Mouse (Mus musculus): ENCODE data around the gene Nav2. TPM values are rescaled to one million over a fixed set of nuclear protein-coding genes. Genes with fewer than 3 reads are reported as not detected.
A peak's percentile ranks its signal among the peaks of the same experiment; 100 is the strongest.

The Nav2 gene
- total and polyA plus RNA-seq, 3 experiments, result 20.4 to 49.9 (median 34.4) TPM

GRCm38 (mm10) chr7:49402526-49402925 is 494.0 kb downstream of the Nav2 start:
- intact Hi-C loops (cut with DNase I), result no loop called here
- Histone ChIP-seq H3K27ac (no peak overlapping the region), H3K4me1 (ENCODE audit: control insufficient read depth, insufficient read depth, low read length) (peaks cover 4% of the 10 kb centered on the region), H3K36me3 (ENCODE audit: control insufficient read depth, insufficient read depth, low read length) (no peaks in the 10 kb centered on the region), H3K9ac (ENCODE audit: low read depth, low read length) (no peak overlapping the region), H3K27me3 (ENCODE audit: control insufficient read depth, insufficient read depth, low read length) (no peaks in the 10 kb centered on the region), H3K4me3 (no peak overlapping the region), H3K79me2 (replicated peaks; ENCODE audit: control insufficient read depth, insufficient read depth, low read length) (no peaks in the 10 kb centered on the region)
- peak in 1 of 2 experiments; percentile 23 for DNase-seq
- WGBS, result 67% methylated on average over 5 of the region's 5 CpGs
- TF ChIP-seq POLR2A (IDR thresholded peaks at IDR 0.05; ENCODE audit: insufficient read depth, low read depth, low read length) (no peak), EP300 (IDR thresholded peaks at IDR 0.05; ENCODE audit: insufficient read depth, low read depth, low read length) (no peak), CTCF (IDR thresholded peaks at IDR 0.05) (no peak)

GRCm38 (mm10) chr7:49407688-49408087 is 499.2 kb downstream of the Nav2 start:
- DNase-seq, result no peak
- WGBS, result 86% methylated on average over 9 of the region's 9 CpGs
- intact Hi-C loops (cut with DNase I), result no loop called here
- TF ChIP-seq POLR2A (IDR thresholded peaks at IDR 0.05; ENCODE audit: insufficient read depth, low read depth, low read length) (no peak), EP300 (IDR thresholded peaks at IDR 0.05; ENCODE audit: insufficient read depth, low read depth, low read length) (no peak), CTCF (IDR thresholded peaks at IDR 0.05) (no peak)
- no peak overlapping the region for H3K27ac ChIP-seq
- no peaks in the 10 kb centered on the region for H3K36me3 ChIP-seq (ENCODE audit: control insufficient read depth, insufficient read depth, low read length)
- H3K4me3 ChIP-seq, result no peak overlapping the region
- H3K27me3 ChIP-seq (ENCODE audit: control insufficient read depth, insufficient read depth, low read length), result no peaks in the 10 kb centered on the region
- no peak overlapping the region for H3K9ac ChIP-seq (ENCODE audit: low read depth, low read length)
- no peaks in the 10 kb centered on the region for H3K79me2 ChIP-seq (replicated peaks; ENCODE audit: control insufficient read depth, insufficient read depth, low read length)
- no peaks in the 10 kb centered on the region for H3K4me1 ChIP-seq (ENCODE audit: control insufficient read depth, insufficient read depth, low read length)

- 94% methylated on average over 7 of the region's 7 CpGs for WGBS
- DNase-seq, result no peak
- H3K9ac ChIP-seq (ENCODE audit: low read depth, low read length), result no peak overlapping the region
- H3K27me3 ChIP-seq (ENCODE audit: control insufficient read depth, insufficient read depth, low read length), result no peaks in the 10 kb centered on the region
- no peak overlapping the region for H3K4me3 ChIP-seq
- H3K27ac ChIP-seq, result no peak overlapping the region
- no peaks in the 10 kb centered on the region for H3K36me3 ChIP-seq (ENCODE audit: control insufficient read depth, insufficient read depth, low read length)
- intact Hi-C loops (cut with DNase I), result no loop called here
- H3K79me2 ChIP-seq (replicated peaks; ENCODE audit: control insufficient read depth, insufficient read depth, low read length), result no peaks in the 10 kb centered on the region
- no peaks in the 10 kb centered on the region for H3K4me1 ChIP-seq (ENCODE audit: control insufficient read depth, insufficient read depth, low read length)
- no peak for TF ChIP-seq CTCF (IDR thresholded peaks at IDR 0.05)
- no peak for TF ChIP-seq EP300 (IDR thresholded peaks at IDR 0.05; ENCODE audit: insufficient read depth, low read depth, low read length)
- TF ChIP-seq POLR2A (IDR thresholded peaks at IDR 0.05; ENCODE audit: insufficient read depth, low read depth, low read length), result no peak
Measured at GRCm38 (mm10) chr7:49408625-49409024, 500.1 kb downstream of the Nav2 start.

- Histone ChIP-seq H3K27ac (no peak overlapping the region), H3K4me1 (ENCODE audit: control insufficient read depth, insufficient read depth, low read length) (no peaks in the 10 kb centered on the region), H3K4me3 (no peak overlapping the region), H3K27me3 (ENCODE audit: control insufficient read depth, insufficient read depth, low read length) (no peaks in the 10 kb centered on the region), H3K9ac (ENCODE audit: low read depth, low read length) (no peak overlapping the region), H3K36me3 (ENCODE audit: control insufficient read depth, insufficient read depth, low read length) (no peaks in the 10 kb centered on the region), H3K79me2 (replicated peaks; ENCODE audit: control insufficient read depth, insufficient read depth, low read length) (no peaks in the 10 kb centered on the region)
- 97% methylated on average over 3 of the region's 3 CpGs for WGBS
- intact Hi-C loops (cut with DNase I), result no loop called here
- no peak for TF ChIP-seq CTCF (IDR thresholded peaks at IDR 0.05)
- TF ChIP-seq EP300 (IDR thresholded peaks at IDR 0.05; ENCODE audit: insufficient read depth, low read depth, low read length), result no peak
- no peak for TF ChIP-seq POLR2A (IDR thresholded peaks at IDR 0.05; ENCODE audit: insufficient read depth, low read depth, low read length)
- no peak for DNase-seq
Measured at GRCm38 (mm10) chr7:49409265-49409664, 500.7 kb downstream of the Nav2 start.

GRCm38 (mm10) chr7:49410188-49410587 is 501.7 kb downstream of the Nav2 start:
- intact Hi-C loops (cut with DNase I), result no loop called here
- no peak overlapping the region for H3K9ac ChIP-seq (ENCODE audit: low read depth, low read length)
- DNase-seq, result no peak
- no peak overlapping the region for H3K27ac ChIP-seq
- WGBS, result 86% methylated on average over 5 of the region's 5 CpGs
- H3K36me3 ChIP-seq (ENCODE audit: control insufficient read depth, insufficient read depth, low read length), result no peaks in the 10 kb centered on the region
- TF ChIP-seq EP300 (IDR thresholded peaks at IDR 0.05; ENCODE audit: insufficient read depth, low read depth, low read length) (no peak), CTCF (IDR thresholded peaks at IDR 0.05) (no peak), POLR2A (IDR thresholded peaks at IDR 0.05; ENCODE audit: insufficient read depth, low read depth, low read length) (no peak)
- no peaks in the 10 kb centered on the region for H3K79me2 ChIP-seq (replicated peaks; ENCODE audit: control insufficient read depth, insufficient read depth, low read length)
- no peak overlapping the region for H3K4me3 ChIP-seq
- H3K27me3 ChIP-seq (ENCODE audit: control insufficient read depth, insufficient read depth, low read length), result no peaks in the 10 kb centered on the region
- H3K4me1 ChIP-seq (ENCODE audit: control insufficient read depth, insufficient read depth, low read length), result no peaks in the 10 kb centered on the region

GRCm38 (mm10) chr7:49410892-49411291 is 502.4 kb downstream of the Nav2 start:
- Histone ChIP-seq H3K36me3 (ENCODE audit: control insufficient read depth, insufficient read depth, low read length) (no peaks in the 10 kb centered on the region), H3K27ac (no peak overlapping the region), H3K27me3 (ENCODE audit: control insufficient read depth, insufficient read depth, low read length) (no peaks in the 10 kb centered on the region), H3K9ac (ENCODE audit: low read depth, low read length) (no peak overlapping the region), H3K79me2 (replicated peaks; ENCODE audit: control insufficient read depth, insufficient read depth, low read length) (no peaks in the 10 kb centered on the region), H3K4me3 (no peak overlapping the region), H3K4me1 (ENCODE audit: control insufficient read depth, insufficient read depth, low read length) (no peaks in the 10 kb centered on the region)
- TF ChIP-seq CTCF (IDR thresholded peaks at IDR 0.05) (no peak), POLR2A (IDR thresholded peaks at IDR 0.05; ENCODE audit: insufficient read depth, low read depth, low read length) (no peak), EP300 (IDR thresholded peaks at IDR 0.05; ENCODE audit: insufficient read depth, low read depth, low read length) (no peak)
- no peak for DNase-seq
- 91% methylated on average over 4 of the region's 4 CpGs for WGBS
- intact Hi-C loops (cut with DNase I), result no loop called here

Data from heart, adult 2 months (tissue).